Mouse (Mus musculus): Measurements from ENCODE around the gene Col4a2. TPM values are rescaled to one million over a fixed set of nuclear protein-coding genes. Genes with fewer than 3 reads are reported as not detected.

Gene Col4a2
- total RNA-seq, 2 experiments from 2014 or later, result 51.3 to 69.5 TPM

GRCm38 (mm10) chr8:11421968-11422367 lies 109.4 kb downstream of the Col4a2 start:
- intact Hi-C loops (cut with DNase I), result loop anchor here (2.0 to 10.0 kb wide), 2 partner anchors 65 to 193 kb away; no protein-coding TSS in a partner anchor
- Histone ChIP-seq H3K27ac (no peak overlapping the region), H3K4me3 (no peak overlapping the region)
- no peak for DNase-seq
- TF ChIP-seq CTCF (IDR thresholded peaks at IDR 0.05), result no peak

- peak; percentile 59 for TF ChIP-seq CTCF (IDR thresholded peaks at IDR 0.05)
- no peak overlapping the region for H3K27ac ChIP-seq
- H3K4me3 ChIP-seq, result no peak overlapping the region
- intact Hi-C loops (cut with DNase I), result loop anchor here (2.0 to 10.0 kb wide), 2 partner anchors 64 to 192 kb away; no protein-coding TSS in a partner anchor
- no peak for DNase-seq
These were observed 110.5 kb downstream of the Col4a2 start for GRCm38 (mm10) chr8:11423091-11423490.

DNA sequence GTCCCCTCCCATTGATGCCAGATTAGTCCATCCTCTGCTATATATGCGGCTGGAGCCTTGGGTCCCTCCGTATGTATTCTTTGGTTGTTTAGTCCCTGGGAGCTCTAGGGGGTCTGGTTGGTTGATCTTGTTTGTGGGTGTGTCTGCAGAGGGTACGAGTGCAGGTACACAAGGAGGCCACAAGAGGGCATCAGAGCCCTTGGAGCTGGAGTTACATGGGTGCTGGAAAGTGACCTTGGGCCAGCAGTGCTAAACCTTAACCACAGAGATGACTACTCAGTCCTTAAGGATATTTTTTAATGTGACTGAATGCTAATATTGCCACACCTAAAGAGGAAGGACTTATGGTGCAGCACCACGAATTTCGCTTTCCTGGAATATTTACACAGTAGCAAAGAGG lies 118.1 kb downstream of the Col4a2 start:
- Histone ChIP-seq H3K4me3 (no peak overlapping the region), H3K27ac (no peak overlapping the region)
- intact Hi-C loops (cut with DNase I), result loop anchor here (10.0 kb wide), 1 partner anchor 264 kb away; no protein-coding TSS in a partner anchor
- TF ChIP-seq CTCF (IDR thresholded peaks at IDR 0.05), result peak; percentile 72
- DNase-seq, result no peak

DNA sequence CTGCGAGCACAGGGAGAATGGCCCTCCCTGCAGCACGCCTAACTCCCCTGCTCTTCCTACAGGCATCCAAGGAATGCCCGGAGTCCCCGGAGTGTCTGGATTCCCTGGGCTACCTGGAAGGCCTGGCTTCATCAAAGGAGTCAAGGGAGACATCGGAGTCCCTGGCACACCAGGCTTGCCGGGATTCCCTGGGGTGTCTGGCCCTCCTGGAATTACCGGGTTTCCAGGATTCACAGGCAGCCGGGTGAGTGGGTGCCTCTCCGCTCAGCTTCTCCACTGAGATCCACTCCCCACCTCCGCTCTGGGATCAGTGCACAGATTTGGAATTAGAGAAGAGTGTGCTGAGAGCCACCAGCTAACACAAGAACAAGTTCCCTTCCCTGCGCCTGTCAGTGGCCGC lies 125.3 kb downstream of the Col4a2 start:
- no peak for TF ChIP-seq CTCF (IDR thresholded peaks at IDR 0.05)
- intact Hi-C loops (cut with DNase I), result loop anchor here (10.0 kb wide), 1 partner anchor 257 kb away; no protein-coding TSS in a partner anchor
- Histone ChIP-seq H3K4me3 (no peak overlapping the region), H3K27ac (no peak overlapping the region)
- no peak for DNase-seq

GRCm38 (mm10) chr8:11441291-11441690 lies 128.7 kb downstream of the Col4a2 start:
- H3K27ac ChIP-seq, result peak overlapping the region; percentile 78
- no peak for TF ChIP-seq CTCF (IDR thresholded peaks at IDR 0.05)
- no peak overlapping the region for H3K4me3 ChIP-seq
- intact Hi-C loops (cut with DNase I), result no loop called here
- no peak for DNase-seq

GRCm38 (mm10) chr8:11443611-11444010 lies 131.0 kb downstream of the Col4a2 start:
- no peak for DNase-seq
- Histone ChIP-seq H3K4me3 (no peak overlapping the region), H3K27ac (no peak overlapping the region)
- no peak for TF ChIP-seq CTCF (IDR thresholded peaks at IDR 0.05)
- intact Hi-C loops (cut with DNase I), result no loop called here

DNA sequence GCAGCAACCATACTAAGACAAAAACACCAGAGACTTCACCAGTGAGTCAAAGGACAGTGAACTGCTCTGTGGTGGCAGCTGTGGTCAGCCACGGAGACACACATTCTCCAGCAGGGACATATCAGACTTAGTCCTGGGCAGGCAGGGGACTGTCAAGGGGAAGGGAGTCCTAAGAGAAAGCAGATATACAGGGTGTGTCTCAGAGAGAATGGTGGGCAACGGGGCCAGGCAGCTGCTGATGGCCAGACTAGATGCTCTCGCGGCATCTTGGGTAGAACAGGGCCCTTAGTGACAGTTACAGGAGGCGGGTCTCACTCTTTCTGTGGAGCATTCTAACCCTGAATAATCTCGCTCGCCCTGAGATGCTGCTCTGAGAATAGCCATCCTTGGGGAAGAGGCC lies 131.6 kb downstream of the Col4a2 start:
- TF ChIP-seq CTCF (IDR thresholded peaks at IDR 0.05), result no peak
- intact Hi-C loops (cut with DNase I), result no loop called here
- Histone ChIP-seq H3K27ac (no peak overlapping the region), H3K4me3 (no peak overlapping the region)
- DNase-seq, result no peak

DNA sequence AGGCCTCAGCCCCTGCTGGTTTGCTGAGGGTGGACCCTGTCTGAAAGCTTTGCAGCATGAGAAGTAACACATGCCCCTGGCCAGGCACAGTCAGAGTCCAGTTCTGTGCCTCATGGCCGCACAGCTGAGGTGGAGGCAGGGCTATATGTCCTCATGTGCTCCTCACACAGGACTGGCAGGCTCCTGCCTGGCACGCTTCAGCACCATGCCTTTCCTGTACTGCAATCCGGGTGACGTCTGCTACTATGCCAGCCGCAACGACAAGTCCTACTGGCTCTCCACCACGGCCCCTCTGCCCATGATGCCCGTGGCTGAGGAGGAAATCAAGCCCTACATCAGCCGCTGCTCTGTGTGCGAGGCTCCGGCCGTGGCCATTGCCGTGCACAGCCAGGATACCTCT lies 133.2 kb downstream of the Col4a2 start:
- no peak for DNase-seq
- H3K27ac ChIP-seq, result no peak overlapping the region
- H3K4me3 ChIP-seq, result no peak overlapping the region
- no peak for TF ChIP-seq CTCF (IDR thresholded peaks at IDR 0.05)
- intact Hi-C loops (cut with DNase I), result no loop called here

DNA sequence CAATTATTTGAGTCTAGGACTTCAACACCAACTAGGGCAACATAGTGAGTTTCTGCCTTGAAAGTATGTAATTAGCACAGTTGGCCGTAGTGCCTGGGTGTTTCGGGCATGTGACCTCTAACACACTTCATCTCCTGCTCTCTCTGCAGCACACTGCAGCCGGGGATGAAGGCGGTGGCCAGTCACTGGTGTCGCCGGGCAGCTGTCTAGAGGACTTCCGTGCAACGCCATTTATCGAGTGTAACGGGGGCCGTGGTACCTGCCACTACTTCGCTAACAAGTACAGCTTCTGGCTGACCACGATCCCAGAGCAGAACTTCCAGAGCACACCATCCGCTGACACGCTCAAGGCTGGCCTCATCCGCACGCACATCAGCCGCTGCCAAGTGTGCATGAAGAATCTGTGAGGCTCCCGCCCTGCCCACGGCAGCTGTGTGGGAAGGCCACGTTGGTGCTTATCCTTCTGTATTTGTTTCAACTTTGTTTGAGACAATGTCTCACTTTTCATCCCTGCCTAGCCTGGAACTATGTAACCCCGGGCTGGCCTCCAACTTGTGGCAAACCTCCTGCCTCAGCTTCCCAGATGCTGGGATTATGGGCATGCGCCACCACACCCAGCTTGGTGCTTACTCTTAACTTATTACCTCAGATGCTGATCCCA lies 135.4 kb downstream of the Col4a2 start:
- intact Hi-C loops (cut with DNase I), result no loop called here

GRCm38 (mm10) chr8:11450184-11451113 lies 137.8 kb downstream of the Col4a2 start:
- TF ChIP-seq CTCF (IDR thresholded peaks at IDR 0.05), result peak; percentile 76
- peak; percentile 43 for DNase-seq
- Histone ChIP-seq H3K27ac (0 out of 2 replicates have a peak overlapping the region, but pooled peaks have one; percentile 20), H3K4me3 (no peak overlapping the region)
- intact Hi-C loops (cut with DNase I), result loop anchor here (2.0 kb wide), 1 partner anchor 36 kb away; no protein-coding TSS in a partner anchor

More for the DNA sequence above, 135.4 kb downstream of the Col4a2 start:
- DNase-seq, result no peak
- Histone ChIP-seq H3K4me3 (no peak overlapping the region), H3K27ac (no peak overlapping the region)
- TF ChIP-seq CTCF (IDR thresholded peaks at IDR 0.05), result no peak

GRCm38 (mm10) chr8:11452152-11452551 lies 139.5 kb downstream of the Col4a2 start:
- Histone ChIP-seq H3K4me3 (no peak overlapping the region), H3K27ac (peak overlapping the region; percentile 67)

GRCm38 (mm10) chr8:11452559-11452958 lies 140.0 kb downstream of the Col4a2 start:
- no peak for TF ChIP-seq CTCF (IDR thresholded peaks at IDR 0.05)
- intact Hi-C loops (cut with DNase I), result no loop called here
- no peak for DNase-seq
- H3K4me3 ChIP-seq, result no peak overlapping the region
- H3K27ac ChIP-seq, result peak overlapping the region; percentile 67

More at GRCm38 (mm10) chr8:11452152-11452551, 139.5 kb downstream of the Col4a2 start:
- intact Hi-C loops (cut with DNase I), result no loop called here
- peak; percentile 48 for DNase-seq
- TF ChIP-seq CTCF (IDR thresholded peaks at IDR 0.05), result no peak

DNA sequence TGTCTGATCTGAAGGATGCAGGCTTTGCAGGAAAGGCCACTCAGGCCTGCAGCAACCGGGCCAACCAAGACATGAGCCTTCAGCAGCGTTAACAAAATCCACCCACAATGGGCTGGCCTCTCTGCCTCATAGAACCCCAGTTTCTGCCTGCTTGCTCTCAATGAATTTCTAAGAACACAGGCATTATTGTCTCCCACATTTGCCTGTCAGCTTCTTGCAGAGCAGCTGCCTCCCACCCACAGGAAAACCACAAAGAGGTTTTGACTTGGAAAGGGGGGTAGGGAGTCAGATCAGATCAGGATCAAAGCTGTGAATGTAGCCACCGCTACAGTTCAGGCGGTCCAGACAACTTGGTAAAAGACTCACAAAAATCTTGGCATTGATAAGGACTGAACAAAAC lies 140.4 kb downstream of the Col4a2 start:
- no peak for DNase-seq
- Histone ChIP-seq H3K4me3 (no peak overlapping the region), H3K27ac (peak overlapping the region; percentile 67)
- no peak for TF ChIP-seq CTCF (IDR thresholded peaks at IDR 0.05)
- intact Hi-C loops (cut with DNase I), result no loop called here

Data from gastrocnemius, adult 2 months (tissue).